Mouse (Mus musculus): Measurements from ENCODE around the gene Fbxw18.
"Not testable (repeated sequence)": the region's sequence is repeated elsewhere in the genome, so short reads cannot be mapped to it uniquely, and the experiment has no call there.

The Fbxw18 gene

GRCm38 (mm10) chr9:109702600-109702999 is at the start of gene Fbxw18:
Gene Fbxw18, minus strand, starts transcription at chr9:109702700.
- not testable (repeated sequence) for DNase-seq (ENCODE audit: low read depth, low spot score)

- DNase-seq (ENCODE audit: low read depth, low spot score), result not testable (repeated sequence)
Observed at GRCm38 (mm10) chr9:109745989-109746388, 43.5 kb upstream of the Fbxw18 start, which contains the start of gene Fbxw26. Gene Fbxw26, minus strand, starts transcription at chr9:109746089.

GRCm38 (mm10) chr9:109685299-109685698 is 17.2 kb downstream of the Fbxw18 start:
- no peak for DNase-seq (ENCODE audit: low read depth, low spot score)

- not testable (repeated sequence) for DNase-seq (ENCODE audit: low read depth, low spot score)
Observed at GRCm38 (mm10) chr9:109664552-109664951, 37.9 kb downstream of the Fbxw18 start, which contains the start of gene Fbxw25. Gene Fbxw25, minus strand, starts transcription at chr9:109664652.

All from brain, embryonic 18.5 days (tissue).